Mouse (Mus musculus): ENCODE measurements around the gene Tulp2.
"Not testable (repeated sequence)": the region's sequence is repeated elsewhere in the genome, so short reads cannot be mapped to it uniquely, and the experiment has no call there.

The Tulp2 gene

GRCm38 (mm10) chr7:45460377-45460776 lies 21.3 kb upstream of the Tulp2 start:
- DNase-seq: no peak

- DNase-seq: no peak
Observed at GRCm38 (mm10) chr7:45460860-45461314, 20.8 kb upstream of the Tulp2 start.

GRCm38 (mm10) chr7:45461326-45461725 lies 20.4 kb upstream of the Tulp2 start:
- no peak for DNase-seq

GRCm38 (mm10) chr7:45461781-45462180 lies 19.9 kb upstream of the Tulp2 start:
- DNase-seq: no peak

- no peak for DNase-seq
Observed at GRCm38 (mm10) chr7:45462325-45462724, 19.4 kb upstream of the Tulp2 start.

- DNase-seq: not testable (repeated sequence)
Observed at GRCm38 (mm10) chr7:45462868-45463267, 18.8 kb upstream of the Tulp2 start.

- no peak for DNase-seq
Observed at GRCm38 (mm10) chr7:45463987-45464778, 17.5 kb upstream of the Tulp2 start.

- no peak for DNase-seq
Observed at GRCm38 (mm10) chr7:45465112-45465511, 16.6 kb upstream of the Tulp2 start.

- DNase-seq: peak in 1 of 2 experiments; percentile 35
Observed at GRCm38 (mm10) chr7:45465549-45465948, 16.1 kb upstream of the Tulp2 start.

GRCm38 (mm10) chr7:45466283-45467089 lies 15.2 kb upstream of the Tulp2 start, which contains the start of gene Bax:
TSS of gene Bax (minus strand) at chr7:45466898.
- peak; percentile 81 to 86 for DNase-seq

GRCm38 (mm10) chr7:45467090-45467670 lies 14.5 kb upstream of the Tulp2 start:
- DNase-seq: no peak

- DNase-seq: no peak
Observed at GRCm38 (mm10) chr7:45470869-45471268, 10.8 kb upstream of the Tulp2 start.

GRCm38 (mm10) chr7:45475291-45475969 lies 6.2 kb upstream of the Tulp2 start:
- no peak for DNase-seq

- DNase-seq: no peak
Observed at GRCm38 (mm10) chr7:45476453-45476852, 5.2 kb upstream of the Tulp2 start.

GRCm38 (mm10) chr7:45477003-45477402 lies 4.7 kb upstream of the Tulp2 start:
- no peak for DNase-seq

- no peak for DNase-seq
Observed at GRCm38 (mm10) chr7:45478774-45479173, 2.9 kb upstream of the Tulp2 start.

- not testable (repeated sequence) for DNase-seq
Observed at GRCm38 (mm10) chr7:45480310-45480709, 1.4 kb upstream of the Tulp2 start.

- DNase-seq: no peak
Observed at GRCm38 (mm10) chr7:45482166-45482565, 489 bp downstream of the Tulp2 start.

GRCm38 (mm10) chr7:45484985-45485384 lies 3.3 kb downstream of the Tulp2 start:
- not testable (repeated sequence) for DNase-seq

GRCm38 (mm10) chr7:45486158-45486557 lies 4.5 kb downstream of the Tulp2 start:
- DNase-seq: no peak

- DNase-seq: no peak
Observed at GRCm38 (mm10) chr7:45486761-45487415, 5.2 kb downstream of the Tulp2 start, which contains the start of gene Gm45808. TSS of gene Gm45808 (minus strand) at chr7:45486811.

GRCm38 (mm10) chr7:45487861-45488292 lies 6.2 kb downstream of the Tulp2 start:
- DNase-seq: no peak

Measured in thymus, adult 18-20 months (tissue).